Mouse (Mus musculus) kidney, adult 11 months (tissue): Measurements from ENCODE around the gene Cpxm2.

Experiments used
- DNase-seq: peaks from one replicate; pipeline ENCODE4 v3.0.0; 2022

Gene Cpxm2

GRCm38 (mm10) chr7:132128687-132129086 lies 25.9 kb downstream of the Cpxm2 start:
- no peak for DNase-seq

GRCm38 (mm10) chr7:132124948-132125347 lies 29.6 kb downstream of the Cpxm2 start:
- DNase-seq: no peak

GRCm38 (mm10) chr7:132123211-132123610 lies 31.3 kb downstream of the Cpxm2 start:
- DNase-seq: no peak

GRCm38 (mm10) chr7:132119817-132120216 lies 34.7 kb downstream of the Cpxm2 start:
- DNase-seq: no peak

GRCm38 (mm10) chr7:132111770-132112169 lies 42.8 kb downstream of the Cpxm2 start:
- no peak for DNase-seq

- DNase-seq: no peak
Observed at GRCm38 (mm10) chr7:132110308-132110707, 44.2 kb downstream of the Cpxm2 start.

GRCm38 (mm10) chr7:132106891-132107290 lies 47.6 kb downstream of the Cpxm2 start:
- no peak for DNase-seq

GRCm38 (mm10) chr7:132105326-132105725 lies 49.2 kb downstream of the Cpxm2 start:
- no peak for DNase-seq

- DNase-seq: no peak
Observed at GRCm38 (mm10) chr7:132098441-132098840, 56.1 kb downstream of the Cpxm2 start.

GRCm38 (mm10) chr7:132094666-132095065 lies 59.9 kb downstream of the Cpxm2 start:
- DNase-seq: no peak

- no peak for DNase-seq
Observed at GRCm38 (mm10) chr7:132091551-132091950, 63.0 kb downstream of the Cpxm2 start.

GRCm38 (mm10) chr7:132088606-132089005 lies 65.9 kb downstream of the Cpxm2 start:
- no peak for DNase-seq

- DNase-seq: no peak
Observed at GRCm38 (mm10) chr7:132088181-132088580, 66.4 kb downstream of the Cpxm2 start.

GRCm38 (mm10) chr7:132075825-132076224 lies 78.7 kb downstream of the Cpxm2 start:
- DNase-seq: no peak

GRCm38 (mm10) chr7:132074503-132074902 lies 80.0 kb downstream of the Cpxm2 start:
- no peak for DNase-seq

GRCm38 (mm10) chr7:132070877-132071625 lies 83.5 kb downstream of the Cpxm2 start:
- no peak for DNase-seq

GRCm38 (mm10) chr7:132067951-132068350 lies 86.6 kb downstream of the Cpxm2 start:
- no peak for DNase-seq

- no peak for DNase-seq
Observed at GRCm38 (mm10) chr7:132067511-132067910, 87.0 kb downstream of the Cpxm2 start.

- no peak for DNase-seq
Observed at GRCm38 (mm10) chr7:132060116-132060515, 94.4 kb downstream of the Cpxm2 start.

GRCm38 (mm10) chr7:132056565-132056964 lies 98.0 kb downstream of the Cpxm2 start:
- no peak for DNase-seq

GRCm38 (mm10) chr7:132046662-132047061 lies 107.9 kb downstream of the Cpxm2 start:
- no peak for DNase-seq

GRCm38 (mm10) chr7:132031940-132032531 lies 122.5 kb downstream of the Cpxm2 start:
- no peak for DNase-seq

- DNase-seq: no peak
Observed at GRCm38 (mm10) chr7:132026671-132027070, 127.9 kb downstream of the Cpxm2 start.

GRCm38 (mm10) chr7:132025591-132025990 lies 128.9 kb downstream of the Cpxm2 start:
- DNase-seq: no peak

- no peak for DNase-seq
Observed at GRCm38 (mm10) chr7:132015933-132016332, 138.6 kb downstream of the Cpxm2 start.
